Mouse (Mus musculus) embryonic facial prominence, embryonic 15.5 days (tissue): ENCODE data around the gene Soat2. TPM values are rescaled to one million over a fixed set of nuclear protein-coding genes. Genes with fewer than 3 reads are reported as not detected.

Experiments used
- ATAC-seq: fragments of 200-750 bp; cut with Nextera tagmentation; 2 replicates; pipeline ENCODE4 v1.8.0; 2017; ENCODE audit warnings: low read depth, moderate TSS enrichment; ENCODE audit not compliant: insufficient number of reproducible peaks, low FRiP score, low TSS enrichment
- H3K27ac ChIP-seq: fragments of 300-500 bp; sonication (generic); replicated peaks from 2 replicates; pipeline ENCODE4 v1.5.1; 2015; ENCODE audit warnings: mild to moderate bottlenecking, inconsistent platforms
- H3K27me3 ChIP-seq: fragments of 300-500 bp; sonication (generic); 2 replicates; pipeline ENCODE4 v1.6.1; 2015; ENCODE audit warnings: inconsistent platforms
- H3K36me3 ChIP-seq: fragments of 300-500 bp; sonication (generic); 2 replicates; pipeline ENCODE4 v1.6.1; 2015; ENCODE audit warnings: mild to moderate bottlenecking, inconsistent platforms
- H3K4me1 ChIP-seq: fragments of 300-500 bp; sonication (generic); 2 replicates; pipeline ENCODE4 v1.6.1; 2015; ENCODE audit warnings: inconsistent platforms
- H3K4me2 ChIP-seq: fragments of 300-500 bp; sonication (generic); replicated peaks from 2 replicates; pipeline ENCODE4 v1.6.1; 2015; ENCODE audit warnings: mild to moderate bottlenecking, inconsistent platforms
- H3K4me3 ChIP-seq: fragments of 300-500 bp; sonication (generic); replicated peaks from 2 replicates; pipeline ENCODE4 v1.5.1; 2015; ENCODE audit warnings: mild to moderate bottlenecking, inconsistent platforms
- H3K9ac ChIP-seq: fragments of 300-500 bp; sonication (generic); 2 replicates; pipeline ENCODE4 v1.6.1; 2015; ENCODE audit warnings: inconsistent platforms
- H3K9me3 ChIP-seq: fragments of 300-500 bp; sonication (generic); replicated peaks from 2 replicates; pipeline ENCODE4 v1.6.1; 2016; ENCODE audit warnings: inconsistent platforms
- WGBS: fragments of 180-500 bp; shearing (Covaris S2); methylation state at CpG from one replicate; pipeline ENCODE4 v1.1.7; 2015; 5-methylcytosine and 5-hydroxymethylcytosine counted together
- polyA plus RNA-seq: library from polyadenylated mRNA; unstranded; fragments of >200 nt; fragmentation: Nextera tagmentation; extraction: Ambion mirVana; gene quantifications from 2 replicates; pipeline ENCODE4 v1.2.1, GENCODE M21; 2015

The Soat2 gene
- polyA plus RNA-seq, 1 experiment from 2014 or later, result 0.21 TPM

- Histone ChIP-seq H3K27me3 (no peaks in the 10 kb centered on the region), H3K9ac (no peak overlapping the region), H3K4me2 (no peak overlapping the region), H3K27ac (no peak overlapping the region), H3K36me3 (peaks cover 42% of the 10 kb centered on the region), H3K9me3 (no peaks in the 10 kb centered on the region), H3K4me3 (no peak overlapping the region), H3K4me1 (no peaks in the 10 kb centered on the region)
- no peak for ATAC-seq
- 80% methylated on average over 8 of the region's 8 CpGs for WGBS
These were observed 27.1 kb downstream of the Soat2 start for GRCm38 (mm10) chr15:102177417-102177816.

- H3K27me3 ChIP-seq, result no peaks in the 10 kb centered on the region
- no peak for ATAC-seq
- peaks cover 45% of the 10 kb centered on the region for H3K36me3 ChIP-seq
- WGBS, result 12% methylated on average over 6 of the region's 6 CpGs
- no peak overlapping the region for H3K4me2 ChIP-seq
- H3K9me3 ChIP-seq, result no peaks in the 10 kb centered on the region
- H3K4me1 ChIP-seq, result no peaks in the 10 kb centered on the region
- H3K9ac ChIP-seq, result no peak overlapping the region
- H3K4me3 ChIP-seq, result no peak overlapping the region
- H3K27ac ChIP-seq, result no peak overlapping the region
These were observed 28.0 kb downstream of the Soat2 start for GRCm38 (mm10) chr15:102178279-102178678.

- H3K9ac ChIP-seq, result no peak overlapping the region
- H3K4me3 ChIP-seq, result no peak overlapping the region
- peaks cover 50% of the 10 kb centered on the region for H3K36me3 ChIP-seq
- H3K4me1 ChIP-seq, result no peaks in the 10 kb centered on the region
- no peak overlapping the region for H3K27ac ChIP-seq
- no peaks in the 10 kb centered on the region for H3K27me3 ChIP-seq
- 79% methylated on average over 9 of the region's 9 CpGs for WGBS
- ATAC-seq, result no peak
- H3K4me2 ChIP-seq, result no peak overlapping the region
- H3K9me3 ChIP-seq, result no peaks in the 10 kb centered on the region
These were observed 28.8 kb downstream of the Soat2 start for GRCm38 (mm10) chr15:102179106-102179505.

- H3K36me3 ChIP-seq, result peaks cover 51% of the 10 kb centered on the region
- 90% methylated on average over 14 of the region's 14 CpGs for WGBS
- no peak overlapping the region for H3K27ac ChIP-seq
These were observed 29.6 kb downstream of the Soat2 start for GRCm38 (mm10) chr15:102179924-102180323.

GRCm38 (mm10) chr15:102183076-102183475, 32.8 kb downstream of the Soat2 start:
- no peak overlapping the region for H3K27ac ChIP-seq
- H3K36me3 ChIP-seq, result peaks cover 54% of the 10 kb centered on the region
- H3K27me3 ChIP-seq, result no peaks in the 10 kb centered on the region
- H3K4me3 ChIP-seq, result no peak overlapping the region
- WGBS, result 33% methylated on average over 3 of the region's 3 CpGs
- ATAC-seq, result no peak
- H3K9me3 ChIP-seq, result no peaks in the 10 kb centered on the region
- no peaks in the 10 kb centered on the region for H3K4me1 ChIP-seq
- H3K9ac ChIP-seq, result no peak overlapping the region
- H3K4me2 ChIP-seq, result no peak overlapping the region

More at GRCm38 (mm10) chr15:102179924-102180323, 29.6 kb downstream of the Soat2 start:
- no peak overlapping the region for H3K4me3 ChIP-seq
- H3K9me3 ChIP-seq, result no peaks in the 10 kb centered on the region
- H3K9ac ChIP-seq, result no peak overlapping the region
- no peak overlapping the region for H3K4me2 ChIP-seq
- ATAC-seq, result no peak
- no peaks in the 10 kb centered on the region for H3K4me1 ChIP-seq
- H3K27me3 ChIP-seq, result no peaks in the 10 kb centered on the region

- Histone ChIP-seq H3K4me3 (no peak overlapping the region), H3K9ac (no peak overlapping the region), H3K4me1 (no peaks in the 10 kb centered on the region), H3K9me3 (no peaks in the 10 kb centered on the region), H3K27ac (no peak overlapping the region), H3K27me3 (no peaks in the 10 kb centered on the region), H3K4me2 (no peak overlapping the region), H3K36me3 (peaks cover 40% of the 10 kb centered on the region)
- no peak for ATAC-seq
- WGBS, result 71% methylated on average over 11 of the region's 11 CpGs
These were observed 35.9 kb downstream of the Soat2 start for GRCm38 (mm10) chr15:102186239-102186638.

GRCm38 (mm10) chr15:102188096-102188495, 37.8 kb downstream of the Soat2 start:
- no peak for ATAC-seq
- H3K9ac ChIP-seq, result no peak overlapping the region
- H3K27ac ChIP-seq, result no peak overlapping the region
- no peaks in the 10 kb centered on the region for H3K27me3 ChIP-seq
- H3K4me1 ChIP-seq, result 0 out of 2 replicates have a peak, but pooled peaks cover 3% of the 10 kb centered on the region
- no peaks in the 10 kb centered on the region for H3K9me3 ChIP-seq
- H3K36me3 ChIP-seq, result peaks cover 44% of the 10 kb centered on the region
- WGBS, result 89% methylated on average over 10 of the region's 10 CpGs
- no peak overlapping the region for H3K4me3 ChIP-seq
- no peak overlapping the region for H3K4me2 ChIP-seq

- ATAC-seq, result no peak
- Histone ChIP-seq H3K27me3 (no peaks in the 10 kb centered on the region), H3K9me3 (no peaks in the 10 kb centered on the region), H3K36me3 (peaks cover 36% of the 10 kb centered on the region), H3K4me3 (no peak overlapping the region), H3K4me2 (no peak overlapping the region), H3K4me1 (0 out of 2 replicates have a peak, but pooled peaks cover 3% of the 10 kb centered on the region), H3K27ac (no peak overlapping the region), H3K9ac (no peak overlapping the region)
- 54% methylated on average over 6 of the region's 6 CpGs for WGBS
These were observed 38.6 kb downstream of the Soat2 start for GRCm38 (mm10) chr15:102188883-102189282.

GRCm38 (mm10) chr15:102191699-102192098, 41.4 kb downstream of the Soat2 start:
- Histone ChIP-seq H3K9ac (no peak overlapping the region), H3K36me3 (peaks cover 18% of the 10 kb centered on the region; the same call in 1 of the 2 replicates), H3K27me3 (no peaks in the 10 kb centered on the region), H3K9me3 (no peaks in the 10 kb centered on the region), H3K4me1 (0 out of 2 replicates have a peak, but pooled peaks cover 3% of the 10 kb centered on the region), H3K4me2 (no peak overlapping the region), H3K4me3 (no peak overlapping the region), H3K27ac (no peak overlapping the region)
- ATAC-seq, result no peak
- WGBS, result 77% methylated on average over 7 of the region's 7 CpGs

- Histone ChIP-seq H3K9ac (no peak overlapping the region), H3K4me1 (0 out of 2 replicates have a peak, but pooled peaks cover 3% of the 10 kb centered on the region), H3K36me3 (peaks cover 12% of the 10 kb centered on the region; the same call in 1 of the 2 replicates), H3K4me2 (no peak overlapping the region), H3K9me3 (no peaks in the 10 kb centered on the region), H3K27ac (no peak overlapping the region), H3K27me3 (no peaks in the 10 kb centered on the region), H3K4me3 (no peak overlapping the region)
- WGBS, result 63% methylated on average over 7 of the region's 7 CpGs
- no peak for ATAC-seq
These were observed 42.0 kb downstream of the Soat2 start for GRCm38 (mm10) chr15:102192271-102192812.

- Histone ChIP-seq H3K27me3 (no peaks in the 10 kb centered on the region), H3K9ac (no peak overlapping the region), H3K27ac (0 out of 2 replicates have a peak overlapping the region, but pooled peaks have one; percentile 28), H3K36me3 (peaks cover 8% of the 10 kb centered on the region; the same call in 1 of the 2 replicates), H3K4me1 (0 out of 2 replicates have a peak, but pooled peaks cover 3% of the 10 kb centered on the region), H3K4me3 (no peak overlapping the region), H3K4me2 (no peak overlapping the region), H3K9me3 (no peaks in the 10 kb centered on the region)
- 46% methylated on average over 5 of the region's 5 CpGs for WGBS
- ATAC-seq, result no peak
These were observed 42.6 kb downstream of the Soat2 start for GRCm38 (mm10) chr15:102192820-102193386.
